Mouse (Mus musculus) kidney, postnatal 25 days (tissue): ENCODE results near the gene 1810043G02Rik.
"Not testable (repeated sequence)": the region's sequence is repeated elsewhere in the genome, so short reads cannot be mapped to it uniquely, and the experiment has no call there.

Experiments used
- DNase-seq, 2 experiments: peaks; one replicate each; pipeline ENCODE4 v3.0.0; 2021; ENCODE audit warnings: mixed read lengths in 2 of 2

Gene 1810043G02Rik

DNA sequence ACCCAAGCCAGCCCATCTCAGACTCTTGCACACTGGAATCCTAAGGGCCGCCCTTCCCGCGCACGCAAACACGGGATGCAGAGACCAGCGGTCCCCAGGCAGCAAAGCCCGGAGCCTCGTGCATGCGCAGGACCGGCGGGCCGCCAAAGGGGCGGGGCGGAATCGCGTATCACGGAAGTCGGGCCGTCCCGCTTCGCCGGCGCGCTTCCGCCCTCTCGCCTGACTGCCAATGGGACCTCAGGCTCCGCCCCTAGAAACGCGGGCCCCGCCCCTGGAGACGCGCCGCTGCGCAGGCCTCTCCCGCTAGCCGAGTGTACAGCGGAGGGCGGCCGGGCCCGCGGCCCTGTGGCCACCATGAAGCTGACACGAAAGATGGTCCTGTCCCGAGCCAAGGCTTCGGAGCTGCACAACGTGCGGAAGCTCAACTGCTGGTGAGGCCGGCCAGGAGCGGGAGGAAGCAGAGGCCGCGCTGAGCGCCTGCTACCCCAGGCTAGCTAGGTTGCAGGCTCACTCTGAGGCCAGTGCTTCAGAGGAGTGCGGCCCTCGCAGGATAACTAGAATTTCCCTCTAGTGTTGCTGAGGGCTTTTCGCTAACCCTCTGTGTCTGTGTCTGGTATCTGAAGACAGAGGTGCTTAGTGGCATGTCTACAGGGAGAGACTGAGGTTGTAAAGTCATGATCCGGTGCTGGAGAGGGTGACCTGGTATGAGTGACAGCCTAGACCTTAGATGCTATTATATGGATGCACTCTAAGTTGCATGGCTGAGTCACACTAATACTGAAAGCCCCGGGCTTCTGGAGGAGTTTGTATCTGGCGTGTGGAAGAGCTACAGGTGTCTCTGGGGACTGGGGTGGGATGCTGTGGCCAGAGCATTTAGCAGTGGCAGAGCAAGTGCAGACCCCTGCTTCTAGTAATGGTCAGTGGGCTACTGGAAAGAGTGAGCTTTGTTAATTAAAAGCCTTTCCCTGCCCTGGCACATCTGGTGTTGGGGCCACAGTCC, at the start of gene 1810043G02Rik:
Gene 1810043G02Rik, plus strand, starts transcription at position 174 of the 1,000 bp plus-strand sequence.
- DNase-seq, result peak; percentile 99 to 100

DNA sequence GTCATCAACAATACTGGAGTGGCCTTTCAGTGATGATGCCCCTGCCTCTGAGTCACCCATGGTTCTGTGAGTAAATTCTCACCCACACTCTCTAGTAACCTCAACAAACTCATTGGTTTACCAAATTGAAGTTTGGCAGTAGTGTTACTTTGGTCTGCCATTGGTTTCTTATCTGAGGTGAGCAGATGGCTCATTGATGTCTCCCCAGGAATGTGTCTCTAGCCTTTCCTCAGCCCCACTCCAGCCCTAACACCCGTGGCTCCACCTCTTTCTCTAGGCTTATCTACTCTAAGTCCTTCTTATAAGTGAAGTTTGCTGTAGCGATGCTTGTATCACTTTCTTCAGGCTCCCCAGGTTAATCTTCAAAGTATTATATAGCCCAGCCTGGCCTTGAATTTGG, 38.6 kb upstream of the 1810043G02Rik start:
- no peak for DNase-seq

DNA sequence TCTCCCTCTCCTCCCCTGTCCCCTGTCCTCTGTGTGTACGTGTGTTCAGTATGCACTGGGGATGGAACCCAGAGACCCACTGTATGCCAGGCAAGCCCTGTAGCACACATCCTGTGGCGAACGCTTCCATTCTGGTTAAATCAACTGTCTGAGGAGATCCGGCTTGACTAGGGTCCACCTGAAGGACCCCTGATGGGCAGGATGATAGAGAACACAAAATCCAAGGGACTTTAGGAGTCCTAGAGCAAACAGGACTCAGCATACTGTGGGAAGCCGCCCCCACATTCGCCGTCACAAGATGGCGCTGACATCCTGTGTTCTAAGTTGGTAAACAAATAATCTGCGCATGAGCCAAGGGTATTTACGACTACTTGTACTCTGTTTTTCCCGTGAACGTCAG, 27.9 kb upstream of the 1810043G02Rik start:
- DNase-seq, result not testable (repeated sequence)

DNA sequence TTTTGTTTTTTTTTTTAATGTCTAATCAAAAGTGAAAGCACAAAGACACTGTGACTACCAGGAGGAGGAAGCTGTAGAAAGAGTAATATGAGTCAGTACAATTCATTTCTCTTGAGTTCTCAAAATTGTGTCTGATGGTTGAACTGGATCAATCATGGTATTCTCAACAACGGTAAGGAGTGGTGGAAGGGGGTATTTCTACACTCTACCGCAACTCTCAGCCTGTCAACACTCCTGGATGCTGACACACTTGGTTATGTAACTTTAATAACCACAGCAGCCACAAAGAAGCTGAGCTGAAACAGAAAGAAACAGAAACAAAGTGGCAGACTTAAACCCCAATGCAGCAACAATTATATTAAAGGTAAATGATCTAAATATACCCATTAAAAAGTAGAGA, 15.6 kb upstream of the 1810043G02Rik start:
- DNase-seq, result no peak

DNA sequence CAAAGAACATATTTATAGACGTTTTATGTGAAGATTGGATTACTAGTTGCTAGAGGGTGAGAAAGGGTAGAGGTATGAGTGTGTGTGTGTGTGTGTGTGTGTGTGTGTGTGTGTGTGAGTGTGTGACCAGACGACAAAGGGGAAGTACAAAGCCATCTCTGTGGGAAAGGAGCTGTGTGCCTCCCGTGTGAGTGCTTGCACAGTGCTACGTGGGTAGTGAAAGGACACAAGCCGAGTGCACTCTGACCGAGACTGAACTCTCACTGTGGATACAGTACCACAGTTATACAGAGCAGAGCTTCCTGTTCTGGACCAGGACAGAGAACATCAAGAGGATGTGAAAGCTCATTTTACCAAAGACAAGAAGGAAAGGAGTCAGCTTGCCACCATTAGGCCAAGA, 14.4 kb upstream of the 1810043G02Rik start:
- DNase-seq, result no peak

DNA sequence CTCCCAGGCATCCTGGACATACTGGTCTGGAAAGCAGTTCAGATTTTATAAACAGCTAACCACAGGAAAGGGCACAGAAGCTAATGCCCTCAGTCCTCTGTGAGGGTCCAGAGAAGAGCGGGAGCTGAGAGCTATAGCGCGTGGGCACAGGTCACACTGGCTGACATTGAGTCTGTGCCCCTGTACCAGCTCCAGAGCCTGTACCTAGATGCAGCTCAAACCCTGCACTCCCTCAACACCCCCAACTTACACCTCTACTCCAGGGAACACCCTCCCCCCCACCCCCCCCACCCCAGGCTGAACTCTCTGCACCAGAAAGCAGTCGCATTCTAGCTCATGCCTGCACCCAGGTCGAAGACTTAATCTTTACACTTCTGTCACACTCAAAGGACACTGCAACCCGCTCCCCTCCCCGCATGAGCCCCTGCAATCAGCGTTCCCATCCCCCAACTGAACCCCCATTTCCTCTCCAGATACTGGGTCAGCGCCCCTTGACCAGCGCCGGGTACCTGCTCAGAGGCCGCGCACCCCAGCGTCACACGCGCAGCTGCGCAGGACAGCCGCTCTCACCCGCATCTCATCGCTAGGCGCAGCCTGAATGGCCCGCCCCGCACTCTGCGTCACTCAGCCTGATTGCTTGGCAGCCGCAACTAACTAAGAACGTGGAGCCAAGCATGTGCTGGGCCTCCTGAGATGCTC, 8.9 kb upstream of the 1810043G02Rik start:
- DNase-seq, result no peak

DNA sequence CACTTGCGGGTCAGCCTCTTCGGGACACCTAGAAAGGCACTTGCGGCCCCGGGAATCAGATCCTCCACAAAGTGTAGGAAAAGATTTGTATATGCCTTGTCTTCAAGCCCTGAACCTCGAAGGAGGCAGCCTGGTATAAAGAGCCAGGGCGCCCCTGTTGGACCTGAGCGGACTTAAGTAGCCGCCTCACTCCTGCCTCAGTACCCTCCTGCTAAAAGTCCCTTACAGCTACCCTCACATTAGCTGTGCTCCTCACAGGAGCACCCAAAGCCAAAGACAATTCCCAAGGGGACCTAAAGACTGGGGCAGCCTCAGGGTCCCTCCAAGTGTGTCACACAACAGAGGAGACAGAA, 8.4 kb upstream of the 1810043G02Rik start:
- no peak for DNase-seq

GRCm38 (mm10) chr10:77970481-77970880, 7.8 kb upstream of the 1810043G02Rik start, which contains the start of gene Trpm2:
TSS of gene Trpm2 (minus strand) at chr10:77970563.
- DNase-seq, result no peak

GRCm38 (mm10) chr10:77971191-77971590, 7.1 kb upstream of the 1810043G02Rik start:
- no peak for DNase-seq

DNA sequence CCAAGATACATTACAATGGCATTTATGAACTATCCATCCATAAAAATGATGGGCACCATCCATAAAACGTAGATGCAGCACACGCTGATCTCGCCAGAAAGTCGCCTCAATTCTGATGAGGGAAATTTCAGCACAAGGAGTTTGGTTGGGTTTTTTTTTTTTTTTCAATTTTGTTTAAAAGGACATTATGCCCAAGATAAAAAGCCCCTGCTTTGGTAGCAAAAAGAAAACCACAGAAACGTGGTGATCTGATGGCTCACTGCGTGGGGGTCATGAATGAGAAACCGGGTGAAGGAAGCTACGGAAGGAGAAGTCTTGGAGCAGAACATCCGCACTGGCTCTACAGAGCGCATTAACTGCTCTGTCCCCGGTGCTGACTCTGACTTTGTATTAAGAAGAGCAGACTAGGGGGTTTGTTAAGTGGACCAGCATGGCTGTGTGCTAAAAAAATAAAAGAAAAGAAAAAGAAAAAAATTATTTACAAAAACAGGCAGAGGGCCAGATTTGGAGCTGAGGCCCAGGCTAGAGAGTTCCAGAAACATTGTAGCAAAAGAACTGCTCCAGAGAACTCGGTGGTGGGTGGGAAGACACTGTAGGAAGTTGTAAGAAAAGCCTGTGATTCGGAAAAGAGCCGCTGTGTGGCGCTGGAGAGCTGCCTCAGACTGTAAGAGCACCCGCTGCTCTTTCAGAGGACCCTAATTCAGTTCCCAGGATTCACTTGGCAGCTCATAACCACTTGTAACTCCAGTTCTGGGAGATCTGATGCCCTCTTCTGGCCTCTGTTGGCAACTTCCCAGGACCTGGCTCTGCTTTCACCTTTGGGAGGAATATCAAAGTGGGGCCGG, 6.4 kb upstream of the 1810043G02Rik start:
- no peak for DNase-seq

DNA sequence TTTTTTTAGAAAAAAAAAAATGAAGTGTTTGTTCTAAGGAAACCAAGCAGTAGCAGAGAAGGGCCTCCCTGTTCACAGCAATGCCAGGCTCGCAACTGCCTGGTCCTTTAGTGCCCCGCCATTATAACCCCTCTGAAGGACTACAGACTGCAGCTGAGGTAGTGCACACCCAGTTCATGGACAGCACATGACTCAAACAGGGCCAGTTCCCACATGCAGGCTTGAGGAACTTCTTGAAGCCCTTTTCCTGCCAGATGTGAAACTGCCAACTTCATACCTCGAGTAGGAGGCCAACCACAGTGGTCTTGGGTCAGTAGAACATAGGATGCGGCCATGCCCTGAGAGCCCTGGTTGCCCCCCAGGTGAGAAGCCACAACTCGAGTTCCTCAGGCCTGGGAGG, 4.0 kb upstream of the 1810043G02Rik start:
- no peak for DNase-seq

- DNase-seq, result no peak
Observed at GRCm38 (mm10) chr10:77974811-77975210, 3.5 kb upstream of the 1810043G02Rik start.

DNA sequence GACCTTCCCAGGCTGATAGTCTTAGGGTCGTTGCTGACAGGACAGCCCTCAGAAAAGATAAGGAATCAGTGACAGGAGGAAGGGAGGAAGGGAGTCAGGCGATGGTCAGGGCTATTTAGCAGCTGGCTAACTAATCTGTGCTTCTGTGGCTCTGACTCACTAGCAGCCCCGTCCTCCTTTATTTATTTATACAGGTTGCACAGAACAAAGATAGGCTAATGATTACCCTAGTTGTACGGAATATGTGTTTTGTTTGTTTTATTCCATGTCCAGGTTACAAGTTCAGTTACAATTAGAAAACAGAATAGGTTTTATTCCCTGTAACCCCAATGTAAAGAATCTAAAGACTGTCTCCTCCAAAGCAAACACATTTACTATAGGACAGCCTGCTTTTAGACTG, 2.7 kb upstream of the 1810043G02Rik start:
- no peak for DNase-seq

DNA sequence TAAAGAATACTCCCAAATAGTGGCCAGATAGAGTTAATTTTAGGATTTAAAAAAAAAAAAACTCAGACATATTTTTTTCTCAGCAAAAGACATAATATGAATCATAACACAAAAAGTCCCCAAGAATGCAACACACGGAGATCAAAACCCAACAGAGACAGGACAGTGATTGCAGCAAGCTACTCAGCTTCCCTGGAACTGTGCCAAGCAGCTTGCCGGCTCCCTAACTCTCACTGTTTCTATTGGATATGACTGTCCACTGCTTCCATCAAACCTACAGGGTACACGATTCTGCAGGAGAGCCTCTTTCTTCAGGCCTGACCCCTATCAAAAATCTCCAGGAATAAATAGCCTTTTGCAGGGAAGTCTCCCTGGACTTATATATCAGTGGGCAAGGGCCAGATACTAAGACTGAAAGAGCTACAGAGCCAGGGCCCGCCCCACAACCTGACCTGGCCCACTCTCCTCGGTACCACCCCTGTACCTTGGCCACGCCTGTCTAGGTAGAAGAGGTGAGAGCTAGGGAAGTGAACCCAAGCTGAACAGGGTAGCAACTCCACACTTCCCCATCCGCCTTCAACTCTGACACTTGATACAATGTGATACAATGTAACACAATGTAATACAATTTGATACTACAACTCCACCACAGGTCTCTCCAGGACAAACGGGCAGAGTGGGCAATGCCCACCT, 1.7 kb upstream of the 1810043G02Rik start:
- DNase-seq, result peak in 1 of 2 experiments; percentile 24

DNA sequence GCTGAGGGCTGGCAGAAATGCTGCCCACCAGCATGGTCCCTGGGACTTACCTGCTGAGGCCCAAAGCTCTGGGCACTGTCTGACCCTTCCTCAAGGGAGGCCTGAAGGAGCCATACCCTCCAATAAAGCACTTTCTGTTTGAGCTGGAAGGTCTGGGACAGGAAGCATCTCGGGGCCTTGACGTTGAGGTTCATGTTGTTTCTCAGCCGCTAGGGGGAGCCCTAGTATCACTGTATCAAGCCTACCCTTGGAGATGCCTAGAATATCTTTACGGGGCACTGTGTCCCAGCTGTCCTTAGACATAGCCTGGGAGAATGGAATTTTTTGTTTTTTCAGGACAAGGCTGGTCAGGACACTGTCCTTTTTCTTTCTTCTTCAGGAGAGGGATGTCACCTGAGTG, 6.3 kb downstream of the 1810043G02Rik start:
- DNase-seq, result peak; percentile 75 to 84

DNA sequence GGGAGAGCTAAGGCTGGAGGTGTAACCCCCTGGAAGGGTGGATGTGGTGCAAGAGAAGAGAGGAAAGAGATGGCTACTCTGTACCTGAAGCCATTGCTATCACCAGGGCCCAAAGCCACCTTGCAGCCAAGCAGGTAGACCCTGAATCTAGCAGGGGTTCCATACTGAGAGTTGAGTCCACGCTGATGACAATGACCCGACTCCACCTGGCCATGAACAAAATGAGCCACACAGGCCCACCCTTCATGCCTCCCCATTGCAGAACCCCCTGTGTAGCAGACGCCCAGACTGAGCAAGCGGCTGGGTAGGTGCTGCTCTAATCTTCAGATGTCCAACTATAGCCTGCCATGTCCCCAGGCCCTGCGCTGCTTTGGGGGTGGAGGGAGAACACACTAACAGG, 7.5 kb downstream of the 1810043G02Rik start:
- no peak for DNase-seq

- no peak for DNase-seq
Observed at GRCm38 (mm10) chr10:77995639-77996038, 17.3 kb downstream of the 1810043G02Rik start.

DNA sequence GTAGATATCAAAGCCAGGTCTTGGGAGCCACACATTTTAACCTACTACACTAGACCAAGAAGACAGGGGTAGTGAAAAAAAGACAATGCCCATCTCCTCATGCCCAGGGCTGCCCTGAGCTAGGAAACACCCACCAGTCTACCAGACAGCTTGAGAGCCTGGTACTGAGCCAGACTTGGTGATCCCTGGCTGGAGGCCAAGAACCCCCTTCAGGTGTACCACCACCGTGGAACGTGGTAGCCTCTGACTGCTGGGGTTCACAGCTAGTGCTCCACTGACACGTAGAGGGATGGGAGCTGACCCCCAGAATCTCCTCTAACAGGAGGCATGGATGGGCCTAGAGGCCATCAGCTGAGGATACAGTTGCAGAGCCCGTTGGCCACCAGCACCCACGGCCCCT, 21.9 kb downstream of the 1810043G02Rik start:
- DNase-seq, result no peak

DNA sequence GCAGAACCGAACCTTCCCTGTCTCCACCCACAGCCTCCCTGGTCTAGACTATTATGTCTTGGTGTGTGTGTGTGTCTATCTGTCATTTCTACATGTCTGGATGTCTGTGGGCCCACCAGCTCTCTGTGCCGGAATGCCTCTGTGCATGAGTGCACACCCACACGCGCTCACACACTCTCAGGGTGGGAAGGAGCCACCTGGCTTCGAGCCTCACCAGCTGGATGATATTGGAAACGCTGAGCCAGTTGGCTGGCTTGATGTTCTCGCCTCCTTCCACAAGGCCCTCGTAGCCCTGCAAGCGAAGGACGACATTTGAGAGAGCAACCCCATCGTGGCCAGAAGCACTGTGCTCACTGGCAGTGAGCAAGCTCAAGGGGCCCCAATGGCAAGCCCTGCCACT, 23.5 kb downstream of the 1810043G02Rik start:
- DNase-seq, result no peak

DNA sequence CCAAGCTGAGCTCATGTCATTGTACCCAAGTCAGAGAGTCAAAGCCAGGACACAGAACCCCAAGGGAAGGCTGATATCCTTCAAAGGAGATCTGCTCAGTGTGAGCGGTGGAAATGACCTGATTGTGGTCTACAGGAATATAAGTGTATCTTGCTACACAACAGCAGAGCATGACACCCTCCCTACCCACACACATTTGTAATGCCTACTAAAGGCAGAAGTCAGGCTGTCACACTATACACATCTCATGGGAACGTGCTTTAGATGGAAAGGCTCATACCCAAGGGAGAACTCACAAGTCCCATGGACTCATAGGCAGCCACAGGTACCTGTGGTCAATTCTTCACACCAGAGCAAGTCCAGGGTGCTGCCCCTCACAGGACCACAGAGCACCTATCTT, 24.0 kb downstream of the 1810043G02Rik start:
- DNase-seq, result no peak

DNA sequence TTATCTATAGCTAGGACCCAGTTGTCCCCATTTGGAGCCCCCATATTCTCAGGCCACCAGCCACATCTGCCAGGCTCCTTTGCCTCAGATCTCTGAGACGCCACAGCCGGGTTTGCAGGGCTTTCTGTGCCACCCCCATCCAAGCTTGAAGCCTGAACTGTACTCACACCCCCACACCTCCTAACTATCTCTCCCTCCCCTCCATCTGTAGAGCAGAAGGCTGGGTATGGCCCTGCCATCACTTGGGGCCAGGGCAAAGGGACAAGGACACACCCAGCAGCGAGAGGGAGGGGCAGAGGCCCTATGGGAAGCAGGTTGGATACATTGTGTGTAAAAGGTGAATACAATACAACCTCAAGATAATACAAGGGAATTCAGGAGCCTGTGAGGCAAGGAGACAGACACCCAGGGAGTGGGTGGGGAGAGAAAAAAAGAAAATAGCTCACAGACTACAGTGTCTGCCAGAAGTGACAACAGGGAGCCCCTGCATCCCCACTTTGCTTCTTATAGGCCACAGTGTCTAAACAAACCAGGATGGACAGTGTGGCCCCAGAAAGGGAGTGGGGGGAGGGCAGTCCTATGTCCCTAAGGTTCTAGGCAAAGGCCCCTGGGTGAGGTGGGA, 26.3 kb downstream of the 1810043G02Rik start:
- DNase-seq, result no peak
